Mouse (Mus musculus) embryo, embryonic 9.5 days (tissue): ENCODE data around the gene Gm7138.
"Not testable (repeated sequence)": the region's sequence is repeated elsewhere in the genome, so short reads cannot be mapped to it uniquely, and the experiment has no call there.

Source experiments
- DNase-seq: peaks from one replicate; pipeline ENCODE4 v3.0.0-alpha.2; 2017; ENCODE audit errors: extremely low spot score

Gm7138 gene

DNA sequence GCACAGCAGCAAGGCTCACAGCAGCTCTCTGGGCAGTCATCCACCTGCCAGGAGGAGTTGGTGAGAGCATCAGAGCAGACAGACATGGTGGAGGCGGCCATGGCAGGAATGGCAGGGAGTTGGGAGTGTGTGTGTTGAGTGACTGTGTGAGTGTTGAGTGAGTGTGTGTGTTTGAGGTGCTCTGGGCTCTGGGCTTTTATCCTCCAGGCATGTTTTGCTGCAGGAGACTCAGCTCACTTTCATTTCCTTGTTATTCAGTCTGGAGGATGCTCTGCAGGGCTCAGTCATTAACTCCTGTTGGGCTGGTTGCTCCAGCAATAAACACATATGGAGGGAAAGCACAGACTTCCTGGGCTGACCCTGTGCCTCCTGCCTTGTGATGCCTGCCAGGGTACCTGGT, at the start of gene Gm7138:
Gm7138 (minus strand) TSS at position 101 of the 400 bp plus-strand sequence.
- DNase-seq: not testable (repeated sequence)

DNA sequence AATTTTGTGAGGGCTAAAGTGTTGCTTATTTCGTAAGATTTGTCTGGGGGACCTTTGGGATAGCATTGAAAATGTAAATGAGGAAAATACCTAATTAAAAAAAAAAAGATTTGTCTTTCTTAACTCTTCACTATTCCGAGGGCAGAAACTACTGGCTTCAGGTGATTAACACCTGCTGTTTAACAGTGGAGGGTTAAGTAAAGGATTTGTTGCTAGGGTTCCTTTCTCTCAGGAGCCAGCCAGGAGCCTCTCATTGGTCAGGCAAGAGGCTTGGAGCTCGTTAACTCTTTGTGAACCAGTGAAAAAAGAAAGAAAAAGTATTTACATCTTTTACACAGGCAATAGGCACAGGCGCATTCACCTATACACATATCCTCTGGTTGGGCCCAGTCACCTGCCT, 42.5 kb upstream of the Gm7138 start:
- no peak for DNase-seq

DNA sequence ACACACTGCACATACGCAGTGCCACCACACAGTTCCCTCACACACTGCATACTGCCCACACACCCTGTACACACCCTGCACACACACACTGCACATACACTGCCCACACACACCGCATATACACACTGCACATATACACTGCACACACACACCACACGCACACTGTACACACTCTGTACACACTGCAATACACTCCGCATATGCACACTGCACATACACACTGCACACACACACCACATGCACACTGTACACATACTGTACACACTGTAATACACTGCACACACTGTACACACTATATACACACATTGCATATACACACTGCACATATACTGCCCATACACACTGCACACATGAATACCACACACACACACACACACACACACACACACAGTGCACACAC, 41.8 kb upstream of the Gm7138 start:
- DNase-seq: no peak

DNA sequence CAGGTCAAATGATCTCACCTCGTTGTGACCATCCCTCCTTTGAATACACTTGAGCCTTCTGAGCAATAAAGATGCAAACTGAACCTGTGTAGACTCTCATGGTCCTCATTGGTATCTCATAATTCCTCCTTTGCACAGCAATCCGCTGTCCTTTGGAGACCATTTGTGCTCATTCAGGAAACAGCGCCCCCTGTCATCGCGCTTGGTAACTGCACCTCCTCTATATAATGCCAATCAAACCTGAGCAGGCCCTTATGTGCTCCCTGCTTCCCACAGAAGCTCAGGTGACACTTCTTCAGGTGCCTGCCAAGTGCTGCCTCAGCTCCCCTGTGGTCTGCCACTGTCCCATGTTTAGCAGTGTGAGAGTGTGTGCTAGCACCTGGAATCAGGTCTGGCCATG, 38.8 kb upstream of the Gm7138 start:
- DNase-seq: peak; percentile 14

DNA sequence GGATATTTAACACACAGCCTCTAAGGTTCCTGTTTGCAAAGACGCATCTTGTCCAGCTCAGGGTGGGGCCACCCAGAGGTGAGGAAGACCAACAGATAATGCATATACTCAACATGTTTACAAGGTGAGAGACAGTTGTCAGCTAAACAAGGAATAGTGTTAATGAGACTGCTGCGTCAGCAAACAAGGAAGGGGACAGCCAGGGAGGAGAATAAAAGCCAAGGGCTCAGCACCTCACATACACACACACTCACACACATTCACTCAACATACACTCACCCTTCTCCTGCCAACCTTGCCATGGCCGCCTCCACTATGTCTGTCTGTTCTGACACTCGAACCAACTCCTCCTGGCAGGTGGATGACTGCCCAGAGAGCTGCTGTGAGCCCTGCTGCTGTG, 37.6 kb upstream of the Gm7138 start, which contains the start of gene Gm2696:
Gm2696 (plus strand) TSS at position 301 of the 400 bp plus-strand sequence.
- no peak for DNase-seq

DNA sequence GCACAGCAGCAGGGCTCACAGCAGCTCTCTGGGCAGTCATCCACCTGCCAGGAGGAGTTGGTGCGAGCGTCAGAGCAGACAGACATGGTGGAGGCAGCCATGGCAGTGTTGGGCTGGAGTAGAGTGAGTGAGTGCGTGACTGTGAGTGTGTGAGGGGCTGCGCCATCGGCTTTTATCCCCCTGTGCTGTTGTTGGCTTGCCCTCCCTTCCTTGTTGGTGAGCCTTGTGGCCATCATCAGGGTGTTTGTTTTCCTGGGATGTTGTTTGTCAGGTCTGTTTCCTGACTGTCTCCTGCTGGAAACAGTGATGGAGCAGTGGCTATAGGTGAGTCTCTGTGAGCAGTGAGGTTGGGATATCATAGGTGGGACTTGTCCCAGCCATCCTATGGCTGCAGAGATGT, 35.0 kb upstream of the Gm7138 start, which contains the start of gene Gm9507:
Gm9507 (minus strand) TSS at position 101 of the 400 bp plus-strand sequence.
- DNase-seq: no peak

DNA sequence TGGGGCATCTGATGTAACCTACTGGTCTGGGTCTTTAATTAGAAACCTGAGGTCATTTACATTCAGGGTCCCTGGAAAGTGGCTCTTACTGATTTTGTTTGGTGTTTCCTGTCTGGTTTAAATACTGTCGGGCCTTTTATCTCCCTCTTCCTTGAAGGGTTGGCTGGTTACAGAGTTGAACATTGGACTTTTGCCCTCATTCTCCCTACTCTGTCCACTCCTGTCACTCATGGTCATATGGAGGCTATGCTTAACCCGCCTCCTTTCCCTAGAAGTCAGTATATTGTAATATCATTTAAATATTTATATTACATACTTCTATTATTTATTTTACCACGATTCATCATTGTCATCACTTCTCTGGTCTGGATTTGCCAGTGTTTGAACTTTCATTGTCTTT, 27.4 kb upstream of the Gm7138 start:
- DNase-seq: no peak

DNA sequence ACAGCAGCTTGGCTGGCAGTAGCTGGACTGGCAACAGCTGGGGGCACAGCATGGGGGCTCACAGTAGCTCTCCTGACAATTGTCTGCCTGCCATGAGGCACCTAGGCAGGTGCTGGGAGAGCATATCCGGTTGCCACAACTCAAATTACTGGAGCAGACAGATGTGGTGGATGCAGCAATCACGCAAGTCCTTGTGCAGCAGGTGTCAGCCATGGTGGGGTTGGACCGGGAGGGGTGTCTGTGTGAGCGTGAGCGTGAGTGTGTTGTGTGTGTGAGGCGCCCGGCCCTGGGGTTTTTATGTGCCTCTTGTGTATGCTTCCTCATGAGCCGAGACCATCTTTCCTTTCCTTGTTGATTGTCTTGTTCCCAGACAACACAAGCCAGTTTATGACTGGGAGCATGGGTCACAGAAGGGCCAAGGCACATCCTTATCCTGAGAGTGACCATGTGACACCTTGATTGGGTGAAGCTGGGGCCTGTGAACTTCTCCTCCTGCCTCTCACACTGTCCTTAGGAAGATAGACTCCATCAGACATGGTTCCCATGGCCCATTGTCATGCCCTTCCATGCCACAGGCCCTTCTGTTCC, 22.3 kb upstream of the Gm7138 start, which contains the start of gene Gm19668:
Gm19668 (minus strand) TSS at position 213 of the 588 bp plus-strand sequence.
- DNase-seq: no peak

DNA sequence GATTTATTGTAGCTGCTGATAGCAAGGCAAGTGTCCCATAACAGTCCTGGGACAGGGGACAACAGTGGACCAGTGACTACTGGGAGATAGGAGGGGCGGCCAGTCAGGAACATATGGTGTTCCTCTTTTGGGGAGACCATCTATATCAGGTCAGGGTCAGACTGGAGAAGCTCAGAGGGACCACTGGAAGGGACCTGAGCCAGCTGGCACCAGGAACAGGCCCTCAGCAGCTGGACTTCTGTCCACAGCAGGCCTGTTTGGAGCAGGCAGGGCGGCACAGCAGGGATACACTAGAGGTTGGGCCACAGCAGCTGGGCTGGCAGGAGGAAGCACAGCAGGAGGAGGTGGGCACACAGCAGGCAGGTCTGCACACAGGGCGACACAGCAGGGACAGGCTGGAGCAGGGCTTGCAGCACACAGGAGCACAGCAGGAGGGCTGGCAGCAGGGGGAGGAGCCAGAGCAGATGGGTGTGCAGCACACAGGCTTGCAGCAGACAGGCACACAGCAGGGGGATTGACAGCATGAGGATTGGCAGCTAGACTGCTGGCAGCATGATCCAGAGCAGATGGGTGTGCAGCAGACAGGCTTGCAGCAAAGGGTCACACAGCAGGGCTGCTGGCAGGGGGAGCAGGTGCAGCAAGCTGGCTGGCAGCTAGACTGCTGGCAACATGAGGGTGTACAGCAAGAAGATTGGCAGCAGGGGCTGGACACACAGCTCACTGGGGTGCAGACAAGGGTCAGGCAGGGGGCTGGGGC, 21.6 kb upstream of the Gm7138 start:
- DNase-seq: not testable (repeated sequence)

DNA sequence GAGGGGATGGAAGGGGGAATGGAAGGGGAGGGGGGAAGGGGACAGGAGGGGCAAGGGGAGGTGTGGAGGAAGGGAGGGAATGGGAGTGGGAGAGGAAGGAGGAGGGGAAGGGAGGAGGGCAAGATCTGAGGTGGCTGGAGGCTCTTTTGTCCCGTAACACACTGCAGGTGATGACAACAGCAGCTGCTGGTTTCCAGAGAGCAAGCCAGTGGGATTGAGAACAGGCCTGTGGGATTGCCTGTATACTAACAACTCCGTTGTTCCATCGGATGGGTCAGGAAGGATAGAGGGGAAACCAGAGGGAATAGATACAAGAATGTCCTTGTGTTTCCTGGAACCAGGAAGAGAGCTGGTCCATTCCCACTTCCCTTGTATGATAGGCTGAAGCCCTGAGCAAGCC, 20.9 kb upstream of the Gm7138 start:
- no peak for DNase-seq

DNA sequence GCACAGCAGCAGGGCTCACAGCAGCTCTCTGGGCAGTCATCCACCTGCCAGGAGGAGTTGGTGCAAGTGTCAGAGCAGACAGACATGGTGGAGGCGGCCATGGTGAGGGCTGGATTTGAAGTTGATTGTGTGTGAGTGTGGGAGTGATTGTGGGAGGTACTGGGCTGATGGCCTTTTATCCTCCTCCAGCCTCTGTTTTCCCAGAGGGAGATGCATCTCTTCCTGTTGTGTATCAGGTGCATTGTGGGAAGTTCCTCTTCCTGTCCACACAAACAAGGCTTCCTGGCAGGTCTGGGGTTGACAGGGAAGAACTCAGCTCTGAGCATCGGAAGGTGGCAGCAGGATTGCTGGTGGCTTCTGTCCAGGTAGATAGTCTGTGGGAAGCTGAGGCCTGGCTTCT, 18.2 kb upstream of the Gm7138 start, which contains the start of gene Gm9639:
Gm9639 (minus strand) TSS at position 101 of the 400 bp plus-strand sequence.
- DNase-seq: no peak

DNA sequence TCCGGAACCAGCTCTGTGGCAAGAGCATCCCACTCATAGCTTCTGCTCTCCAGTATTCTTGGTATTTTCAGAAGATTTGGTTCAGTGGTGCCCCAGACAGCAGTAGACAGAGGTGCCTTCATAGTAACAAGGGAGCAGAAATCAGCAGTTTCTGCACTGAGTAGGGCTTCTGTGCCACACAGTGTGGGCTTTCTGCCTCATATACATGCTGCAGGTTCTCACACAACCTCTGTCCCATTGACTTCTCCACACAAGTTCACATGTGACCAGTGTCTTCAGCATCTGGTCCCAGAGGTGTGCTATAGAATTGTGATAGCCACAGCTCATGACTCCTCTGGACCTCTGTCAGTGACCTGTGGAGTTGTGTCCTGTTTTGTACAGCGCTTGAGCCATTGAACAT, 11.9 kb upstream of the Gm7138 start:
- no peak for DNase-seq

DNA sequence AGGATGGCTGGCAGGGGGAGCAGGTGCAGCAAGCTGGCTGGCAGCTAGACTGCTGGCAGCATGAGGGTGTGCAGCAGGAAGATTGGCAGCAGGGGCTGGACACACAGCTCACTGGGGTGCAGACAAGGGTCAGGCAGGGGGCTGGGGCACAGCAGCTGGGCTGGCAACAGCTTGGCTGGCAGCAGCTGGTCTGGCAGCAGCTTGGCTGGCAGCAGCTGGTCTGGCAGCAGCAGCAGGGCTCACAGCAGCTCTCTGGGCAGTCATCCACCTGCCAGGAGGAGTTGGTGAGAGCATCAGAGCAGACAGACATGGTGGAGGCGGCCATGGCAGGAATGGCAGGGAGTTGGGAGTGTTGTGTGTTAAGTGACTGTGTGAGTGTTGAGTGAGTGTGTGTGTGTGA, 11.1 kb upstream of the Gm7138 start, which contains the start of gene Gm7137:
Gm7137 (minus strand) TSS at position 325 of the 400 bp plus-strand sequence.
- DNase-seq: not testable (repeated sequence)

DNA sequence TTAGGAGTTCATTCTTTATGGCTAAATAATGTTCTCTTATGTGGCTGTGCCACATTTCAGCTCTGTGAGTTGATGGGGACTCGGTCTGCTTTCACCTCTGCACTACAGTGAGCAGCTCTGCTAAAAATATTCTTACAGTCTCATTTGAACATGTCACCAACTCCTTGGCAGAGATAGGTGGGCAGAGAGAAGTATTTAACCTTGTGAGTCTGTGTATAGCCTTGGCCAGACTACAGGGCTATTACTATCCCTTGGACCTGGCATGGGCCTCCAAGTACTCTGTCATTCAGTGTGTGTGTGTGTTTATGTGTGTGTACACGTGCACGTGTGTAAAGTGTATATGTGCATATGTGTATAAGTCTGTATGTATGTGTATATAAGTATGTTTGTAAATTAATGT, 6.7 kb upstream of the Gm7138 start:
- DNase-seq: not testable (repeated sequence)

DNA sequence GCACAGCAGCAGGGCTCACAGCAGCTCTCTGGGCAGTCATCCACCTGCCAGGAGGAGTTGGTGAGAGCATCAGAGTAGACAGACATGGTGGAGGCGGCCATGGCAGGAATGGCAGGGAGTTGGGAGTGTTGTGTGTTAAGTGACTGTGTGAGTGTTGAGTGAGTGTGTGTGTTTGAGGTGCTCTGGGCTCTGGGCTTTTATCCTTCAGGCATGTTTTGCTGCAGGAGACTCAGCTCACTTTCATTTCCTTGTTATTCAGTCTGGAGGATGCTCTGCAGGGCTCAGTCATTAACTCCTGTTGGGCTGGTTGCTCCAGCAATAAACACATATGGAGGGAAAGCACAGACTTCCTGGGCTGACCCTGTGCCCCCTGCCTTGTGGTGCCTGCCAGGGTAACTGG, 5.7 kb upstream of the Gm7138 start, which contains the start of gene Gm3250:
Gm3250 (minus strand) TSS at position 101 of the 400 bp plus-strand sequence.
- not testable (repeated sequence) for DNase-seq

DNA sequence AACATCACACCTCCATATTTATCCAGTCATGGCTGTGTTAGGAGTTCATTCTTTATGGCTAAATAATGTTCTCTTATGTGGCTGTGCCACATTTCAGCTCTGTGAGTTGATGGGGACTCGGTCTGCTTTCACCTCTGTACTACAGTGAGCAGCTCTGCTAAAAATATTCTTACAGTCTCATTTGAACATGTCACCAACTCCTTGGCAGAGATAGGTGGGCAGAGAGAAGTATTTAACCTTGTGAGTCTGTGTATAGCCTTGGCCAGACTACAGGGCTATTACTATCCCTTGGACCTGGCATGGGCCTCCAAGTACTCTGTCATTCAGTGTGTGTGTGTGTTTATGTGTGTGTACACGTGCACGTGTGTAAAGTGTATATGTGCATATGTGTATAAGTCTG, 4.6 kb downstream of the Gm7138 start:
- DNase-seq: not testable (repeated sequence)

DNA sequence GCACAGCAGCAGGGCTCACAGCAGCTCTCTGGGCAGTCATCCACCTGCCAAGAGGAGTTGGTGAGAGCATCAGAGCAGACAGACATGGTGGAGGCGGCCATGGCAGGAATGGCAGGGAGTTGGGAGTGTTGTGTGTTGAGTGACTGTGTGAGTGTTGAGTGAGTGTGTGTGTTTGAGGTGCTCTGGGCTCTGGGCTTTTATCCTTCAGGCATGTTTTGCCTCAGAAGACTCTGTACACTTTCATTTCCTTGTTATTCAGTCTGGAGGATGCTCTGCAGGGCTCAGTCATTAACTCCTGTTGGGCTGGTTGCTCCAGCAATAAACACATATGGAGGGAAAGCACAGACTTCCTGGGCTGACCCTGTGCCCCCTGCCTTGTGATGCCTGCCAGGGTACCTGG, 5.5 kb downstream of the Gm7138 start, which contains the start of gene Gm3238:
Gm3238 (minus strand) TSS at position 101 of the 400 bp plus-strand sequence.
- DNase-seq: not testable (repeated sequence)

DNA sequence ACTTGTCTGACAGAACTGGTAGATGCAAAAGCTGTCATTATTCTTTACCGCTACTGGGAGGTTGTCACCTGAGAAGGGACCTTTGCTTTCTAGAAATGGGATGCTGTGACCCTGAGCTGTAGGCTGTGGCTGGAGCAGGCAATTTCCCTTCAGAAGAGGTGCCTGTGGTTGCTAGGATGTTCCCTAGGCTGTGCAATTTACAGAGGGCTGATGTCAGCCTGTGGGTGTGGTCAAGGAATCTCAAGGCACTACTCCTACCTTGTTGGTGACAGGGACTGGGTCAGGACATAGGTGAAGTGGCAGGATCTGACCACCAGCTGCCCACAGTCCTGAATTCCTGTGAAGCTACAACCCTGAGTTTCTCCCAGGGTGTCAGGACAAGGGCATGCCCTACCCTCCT, 7.0 kb downstream of the Gm7138 start:
- no peak for DNase-seq

DNA sequence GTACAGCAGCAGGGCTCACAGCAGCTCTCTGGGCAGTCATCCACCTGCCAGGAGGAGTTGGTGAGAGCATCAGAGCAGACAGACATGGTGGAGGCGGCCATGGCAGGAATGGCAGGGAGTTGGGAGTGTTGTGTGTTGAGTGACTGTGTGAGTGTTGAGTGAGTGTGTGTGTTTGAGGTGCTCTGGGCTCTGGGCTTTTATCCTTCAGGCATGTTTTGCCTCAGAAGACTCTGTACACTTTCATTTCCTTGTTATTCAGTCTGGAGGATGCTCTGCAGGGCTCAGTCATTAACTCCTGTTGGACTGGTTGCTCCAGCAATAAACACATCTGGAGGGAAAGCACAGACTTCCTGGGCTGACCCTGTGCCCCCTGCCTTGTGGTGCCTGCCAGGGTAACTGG, 17.2 kb downstream of the Gm7138 start, which contains the start of gene Gm3233:
Gm3233 (minus strand) TSS at position 101 of the 400 bp plus-strand sequence.
- DNase-seq: not testable (repeated sequence)

DNA sequence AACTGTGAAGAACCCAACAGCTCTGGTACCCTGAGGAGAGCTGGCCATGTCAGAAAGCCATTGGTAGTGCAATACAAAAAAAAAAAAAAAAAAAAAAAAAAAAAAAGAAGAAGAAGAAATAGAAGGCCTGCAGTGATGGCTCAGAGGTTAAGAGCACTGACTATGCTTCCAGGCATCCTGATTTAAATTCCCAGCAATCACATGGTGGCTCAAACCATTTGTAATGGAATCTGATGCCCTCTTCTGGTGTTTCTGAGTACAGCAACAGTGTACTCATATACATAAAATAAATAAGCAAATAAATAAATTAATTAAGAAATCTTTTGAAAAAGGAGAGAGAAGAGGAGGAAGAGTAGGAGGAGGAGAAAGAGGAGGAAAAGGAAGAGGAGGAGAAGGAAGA, 23.3 kb downstream of the Gm7138 start:
- no peak for DNase-seq

DNA sequence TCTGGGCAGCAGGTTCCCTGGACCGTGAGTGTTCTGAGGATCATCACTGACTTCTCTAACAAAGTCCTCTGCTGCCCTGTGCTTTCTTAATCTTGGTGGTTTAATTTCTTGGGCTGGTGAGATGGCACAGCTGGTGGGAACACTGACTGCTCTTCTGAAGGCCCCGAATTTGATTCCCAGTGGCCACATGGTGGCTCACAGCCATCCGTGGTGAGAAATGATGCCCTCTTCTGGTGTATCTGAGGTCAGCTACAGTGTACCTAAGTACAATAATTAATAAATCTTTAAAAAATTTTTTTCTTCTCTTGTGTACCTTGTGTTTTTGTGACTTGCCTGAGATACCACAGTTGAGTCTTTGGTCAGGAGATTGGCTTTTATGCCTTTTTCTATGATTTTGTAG, 24.4 kb downstream of the Gm7138 start:
- not testable (repeated sequence) for DNase-seq

DNA sequence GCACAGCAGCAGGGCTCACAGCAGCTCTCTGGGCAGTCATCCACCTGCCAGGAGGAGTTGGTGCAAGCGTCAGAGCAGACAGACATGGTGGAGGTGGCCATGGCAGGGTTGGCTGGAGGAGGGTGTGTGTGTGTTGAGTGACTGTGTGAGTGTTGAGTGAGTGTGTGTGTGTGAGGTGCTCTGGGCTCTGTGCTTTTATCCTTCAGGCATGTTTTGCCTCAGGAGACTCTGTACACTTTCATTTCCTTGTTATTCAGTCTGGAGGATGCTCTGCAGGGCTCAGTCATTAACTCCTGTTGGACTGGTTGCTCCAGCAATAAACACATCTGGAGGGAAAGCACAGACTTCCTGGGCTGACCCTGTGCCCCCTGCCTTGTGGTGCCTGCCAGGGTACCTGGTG, 25.5 kb downstream of the Gm7138 start, which contains the start of gene Gm9736:
Gm9736 (minus strand) TSS at position 101 of the 400 bp plus-strand sequence.
- not testable (repeated sequence) for DNase-seq
